Mouse (Mus musculus): ENCODE measurements around the gene Rhpn2. TPM values are rescaled to one million over a fixed set of nuclear protein-coding genes. Genes with fewer than 3 reads are reported as not detected.
"Not testable (repeated sequence)": the region's sequence is repeated elsewhere in the genome, so short reads cannot be mapped to it uniquely, and the experiment has no call there.

The Rhpn2 gene
- total RNA-seq, 1 experiment = 12.7 TPM

DNA sequence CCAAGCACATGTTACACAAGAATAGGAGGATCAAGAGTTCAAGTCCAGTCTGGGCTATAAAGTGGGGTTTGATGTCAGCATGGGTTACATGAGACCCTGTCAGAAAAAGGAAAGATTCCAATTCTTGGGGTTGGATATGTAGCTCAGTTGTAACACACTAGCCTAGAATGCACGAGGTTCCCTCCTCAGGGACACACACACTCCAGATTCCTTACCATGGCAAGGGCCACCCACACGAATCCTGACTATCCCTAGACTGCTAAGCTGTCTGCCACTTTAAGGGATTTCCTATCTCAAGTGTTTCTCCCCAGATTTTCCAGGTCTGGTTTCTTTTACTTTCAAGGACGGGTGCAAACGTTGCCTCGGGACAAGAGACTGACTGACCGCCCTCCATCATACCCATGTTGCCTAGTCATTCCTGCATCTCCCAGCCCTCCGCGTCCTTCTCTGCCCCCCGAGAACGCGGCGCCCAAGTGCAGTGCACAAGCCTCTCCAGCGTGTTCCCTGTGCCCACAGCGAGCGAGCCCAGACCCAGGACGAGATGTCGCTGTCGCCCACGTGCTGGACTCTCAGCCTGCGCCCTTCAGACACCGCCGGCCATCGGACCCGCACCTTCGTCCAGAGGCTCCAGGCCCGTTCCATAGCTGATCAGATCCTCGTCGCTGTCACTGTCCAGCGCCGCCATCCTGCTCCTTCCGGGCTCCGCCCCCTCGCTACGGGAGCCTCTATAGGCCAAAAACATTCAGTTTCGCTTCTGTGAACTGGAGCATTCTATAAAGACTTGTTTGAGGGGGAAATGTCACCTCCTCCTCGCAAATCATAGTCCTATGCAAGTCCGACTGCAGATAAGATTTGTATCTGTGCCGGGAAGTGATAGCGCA, 16.0 kb upstream of the Rhpn2 start, which contains the start of gene Gpatch1:
Gene Gpatch1 (minus strand): TSS at position 712 of the 881 bp plus-strand sequence.
- TF ChIP-seq MAFK (IDR thresholded peaks at IDR 0.05; ENCODE audit: insufficient read depth, low read depth, low read length) (no peak), HCFC1 (IDR thresholded peaks at IDR 0.05; ENCODE audit: borderline replicate concordance, insufficient read depth, low read length) (peak; percentile 64; the same call in 1 of the 2 replicates)
- Histone ChIP-seq H3K9ac (ENCODE audit: insufficient read depth, low read depth, low read length, poor library complexity, severe bottlenecking) (peak within 1 kb of the TSS; percentile 86), H3K4me3 (ENCODE audit: insufficient read depth in 1 of 2, low read depth in 1 of 2, low read length in 2 of 2, poor library complexity in 1 of 2, severe bottlenecking in 1 of 2) (peak within 1 kb of the TSS; percentile 96 to 97), H3K9me3 (ENCODE audit: control insufficient read depth, insufficient read depth, low read depth, low read length) (no peaks in the 10 kb centered on the region), H3K4me1 (ENCODE audit: control insufficient read depth in 2 of 2, insufficient read depth in 2 of 2, low read length in 2 of 2, poor library complexity in 1 of 2) (peaks cover 1 to 17% of the 10 kb centered on the region in 2 experiments; a peak in 3 of 4 replicates), H3K36me3 (ENCODE audit: control insufficient read depth, insufficient read depth, low read length, poor library complexity, severe bottlenecking) (no peaks in the 10 kb centered on the region), H3K27ac (ENCODE audit: insufficient read depth, low read depth, low read length, poor library complexity, severe bottlenecking) (no peak within 1 kb of the TSS)
- peak; percentile 90 for DNase-seq (ENCODE audit: low read depth, low spot score)
- in situ Hi-C loops (cut with MboI; ENCODE audit: low sequenced_read_pairs in 2 of 2, unreplicated experiment in 2 of 2) = no loop called here

DNA sequence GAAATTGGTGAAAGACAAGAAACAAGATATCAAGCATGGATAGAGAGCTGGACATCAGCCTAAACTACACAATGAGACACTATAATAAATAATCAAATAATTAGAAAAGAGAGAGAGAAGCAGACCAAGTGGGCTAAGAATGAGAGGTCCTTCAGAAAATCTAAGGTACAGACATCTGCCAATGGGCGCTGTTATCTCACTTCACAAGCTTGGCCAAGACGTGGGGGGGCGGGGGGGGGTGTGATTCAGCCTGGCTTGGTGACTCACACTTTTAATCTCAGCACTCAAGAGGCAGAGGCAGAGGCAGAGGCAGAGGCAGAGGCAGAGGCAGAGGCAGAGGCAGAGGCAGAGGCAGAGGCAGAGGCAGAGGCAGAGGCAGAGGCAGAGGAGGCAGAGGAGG, 14.7 kb upstream of the Rhpn2 start:
- H3K9me3 ChIP-seq (ENCODE audit: control insufficient read depth, insufficient read depth, low read depth, low read length); in situ Hi-C loops (cut with MboI; ENCODE audit: low sequenced_read_pairs in 2 of 2, unreplicated experiment in 2 of 2); H3K4me3 ChIP-seq (ENCODE audit: insufficient read depth in 1 of 2, low read depth in 1 of 2, low read length in 2 of 2, poor library complexity in 1 of 2, severe bottlenecking in 1 of 2); H3K9ac ChIP-seq (ENCODE audit: insufficient read depth, low read depth, low read length, poor library complexity, severe bottlenecking); DNase-seq (ENCODE audit: low read depth, low spot score); H3K36me3 ChIP-seq (ENCODE audit: control insufficient read depth, insufficient read depth, low read length, poor library complexity, severe bottlenecking); H3K27ac ChIP-seq (ENCODE audit: insufficient read depth, low read depth, low read length, poor library complexity, severe bottlenecking): not testable (repeated sequence)
- peaks cover 1 to 19% of the 10 kb centered on the region in 2 experiments; a peak in 3 of 4 replicates for H3K4me1 ChIP-seq (ENCODE audit: control insufficient read depth in 2 of 2, insufficient read depth in 2 of 2, low read length in 2 of 2, poor library complexity in 1 of 2)

GRCm38 (mm10) chr7:35319755-35320154, 14.2 kb upstream of the Rhpn2 start:
- H3K9me3 ChIP-seq (ENCODE audit: control insufficient read depth, insufficient read depth, low read depth, low read length) = no peaks in the 10 kb centered on the region
- peak; percentile 36 for DNase-seq (ENCODE audit: low read depth, low spot score)

GRCm38 (mm10) chr7:35322161-35322560, 11.8 kb upstream of the Rhpn2 start:
- Histone ChIP-seq H3K4me1 (ENCODE audit: control insufficient read depth in 2 of 2, insufficient read depth in 2 of 2, low read length in 2 of 2, poor library complexity in 1 of 2) (peaks cover 1 to 14% of the 10 kb centered on the region in 2 experiments; a peak in 3 of 4 replicates), H3K9me3 (ENCODE audit: control insufficient read depth, insufficient read depth, low read depth, low read length) (no peaks in the 10 kb centered on the region), H3K36me3 (ENCODE audit: control insufficient read depth, insufficient read depth, low read length, poor library complexity, severe bottlenecking) (no peaks in the 10 kb centered on the region), H3K4me3 (ENCODE audit: insufficient read depth in 1 of 2, low read depth in 1 of 2, low read length in 2 of 2, poor library complexity in 1 of 2, severe bottlenecking in 1 of 2) (peak overlapping the region; percentile 47 to 48; a peak in 3 of 4 replicates), H3K9ac (ENCODE audit: insufficient read depth, low read depth, low read length, poor library complexity, severe bottlenecking) (peak overlapping the region; percentile 73; the same call in 1 of the 2 replicates), H3K27ac (ENCODE audit: insufficient read depth, low read depth, low read length, poor library complexity, severe bottlenecking) (peak overlapping the region; percentile 95)
- DNase-seq (ENCODE audit: low read depth, low spot score) = peak; percentile 31
- TF ChIP-seq ZC3H11A (IDR thresholded peaks at IDR 0.05; ENCODE audit: borderline replicate concordance, low read depth, low read length) = no peak
- TF ChIP-seq ZNF384 (IDR thresholded peaks at IDR 0.05; ENCODE audit: low read depth, low read length) = no peak
- no peak for TF ChIP-seq HCFC1 (IDR thresholded peaks at IDR 0.05; ENCODE audit: borderline replicate concordance, insufficient read depth, low read length)
- no peak for TF ChIP-seq MAFK (IDR thresholded peaks at IDR 0.05; ENCODE audit: insufficient read depth, low read depth, low read length)
- TF ChIP-seq CHD2 (IDR thresholded peaks at IDR 0.05; ENCODE audit: low read depth, low read length) = no peak
- in situ Hi-C loops (cut with MboI; ENCODE audit: low sequenced_read_pairs in 2 of 2, unreplicated experiment in 2 of 2) = no loop called here

More at GRCm38 (mm10) chr7:35319755-35320154, 14.2 kb upstream of the Rhpn2 start:
- Histone ChIP-seq H3K36me3 (ENCODE audit: control insufficient read depth, insufficient read depth, low read length, poor library complexity, severe bottlenecking) (no peaks in the 10 kb centered on the region), H3K4me3 (ENCODE audit: insufficient read depth in 1 of 2, low read depth in 1 of 2, low read length in 2 of 2, poor library complexity in 1 of 2, severe bottlenecking in 1 of 2) (no peak overlapping the region), H3K4me1 (ENCODE audit: control insufficient read depth in 2 of 2, insufficient read depth in 2 of 2, low read length in 2 of 2, poor library complexity in 1 of 2) (peaks cover 1 to 16% of the 10 kb centered on the region in 2 experiments; a peak in 3 of 4 replicates), H3K9ac (ENCODE audit: insufficient read depth, low read depth, low read length, poor library complexity, severe bottlenecking) (no peak overlapping the region), H3K27ac (ENCODE audit: insufficient read depth, low read depth, low read length, poor library complexity, severe bottlenecking) (no peak overlapping the region; the same call in 1 of the 2 replicates)
- TF ChIP-seq MAFK (IDR thresholded peaks at IDR 0.05; ENCODE audit: insufficient read depth, low read depth, low read length) (no peak), CHD2 (IDR thresholded peaks at IDR 0.05; ENCODE audit: low read depth, low read length) (no peak), HCFC1 (IDR thresholded peaks at IDR 0.05; ENCODE audit: borderline replicate concordance, insufficient read depth, low read length) (no peak)
- in situ Hi-C loops (cut with MboI; ENCODE audit: low sequenced_read_pairs in 2 of 2, unreplicated experiment in 2 of 2) = no loop called here

Data from ES-E14 (cell line).